Mouse (Mus musculus) small intestine, adult 2 months (tissue): ENCODE data around the gene Brinp2.

Experiments
- CTCF ChIP-seq: fragments of 200-500 bp; IDR thresholded peaks from 2 replicates; pipeline ENCODE4 v1.5.1; 2012; ENCODE audit warnings: low read depth, mild to moderate bottlenecking, control low read depth, inconsistent platforms, low read length, moderate library complexity, mixed read lengths; ENCODE audit not compliant: insufficient replicate concordance, insufficient read length; ENCODE audit errors: extremely low read depth
- POLR2A ChIP-seq: fragments of 200-500 bp; IDR thresholded peaks from 2 replicates; pipeline ENCODE4 v1.6.1; 2012; ENCODE audit warnings: low read depth, mild to moderate bottlenecking, control low read depth, inconsistent platforms, low read length, moderate library complexity

DNA sequence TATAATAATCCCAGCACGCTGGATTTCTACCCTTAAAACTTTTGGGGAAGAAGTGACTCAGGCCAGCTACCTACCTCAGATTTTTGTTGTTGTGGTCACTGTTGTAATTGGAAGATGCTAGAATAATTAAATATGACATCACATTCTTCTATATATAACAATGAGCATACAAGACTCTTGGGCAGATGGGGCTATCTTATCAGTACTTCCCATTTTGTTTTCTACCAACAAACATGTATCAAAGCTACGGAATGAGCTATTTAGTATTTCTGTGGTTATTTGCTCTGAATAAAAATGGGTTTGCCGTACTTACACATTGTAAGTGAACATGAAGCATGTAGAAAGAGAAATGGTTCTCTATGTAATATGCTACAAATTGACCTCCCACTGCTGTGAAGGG is 112.1 kb downstream of the Brinp2 start:
- TF ChIP-seq CTCF (no peak), POLR2A (no peak)
